Mouse (Mus musculus): ENCODE measurements around the gene Wnk2. TPM values are rescaled to one million over a fixed set of nuclear protein-coding genes. Genes with fewer than 3 reads are reported as not detected.

The Wnk2 gene
- 0.05 TPM for polyA plus RNA-seq (2017; shearing (Covaris generic))

DNA sequence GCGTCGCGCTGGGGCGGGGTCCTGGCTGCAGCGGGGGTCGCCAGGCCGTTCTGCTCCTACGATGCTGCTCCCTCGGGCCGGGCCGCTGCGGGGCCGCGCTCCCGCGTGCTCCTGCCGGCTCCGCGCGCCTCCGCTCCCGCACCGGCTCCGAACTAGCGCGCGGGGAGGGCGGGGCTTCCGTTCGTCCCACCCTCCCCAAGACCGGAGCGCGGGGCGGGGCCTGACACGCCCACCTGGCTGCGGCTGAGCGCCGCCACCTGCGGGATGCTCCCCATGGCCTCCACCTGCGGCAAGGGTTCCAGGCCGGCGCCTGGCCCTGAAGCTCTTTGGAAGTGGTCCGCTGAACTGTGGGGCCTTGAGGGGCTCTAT lies at the start of gene Wnk2:
Wnk2 (minus strand) TSS at position 157 of the 369 bp plus-strand sequence.

DNA sequence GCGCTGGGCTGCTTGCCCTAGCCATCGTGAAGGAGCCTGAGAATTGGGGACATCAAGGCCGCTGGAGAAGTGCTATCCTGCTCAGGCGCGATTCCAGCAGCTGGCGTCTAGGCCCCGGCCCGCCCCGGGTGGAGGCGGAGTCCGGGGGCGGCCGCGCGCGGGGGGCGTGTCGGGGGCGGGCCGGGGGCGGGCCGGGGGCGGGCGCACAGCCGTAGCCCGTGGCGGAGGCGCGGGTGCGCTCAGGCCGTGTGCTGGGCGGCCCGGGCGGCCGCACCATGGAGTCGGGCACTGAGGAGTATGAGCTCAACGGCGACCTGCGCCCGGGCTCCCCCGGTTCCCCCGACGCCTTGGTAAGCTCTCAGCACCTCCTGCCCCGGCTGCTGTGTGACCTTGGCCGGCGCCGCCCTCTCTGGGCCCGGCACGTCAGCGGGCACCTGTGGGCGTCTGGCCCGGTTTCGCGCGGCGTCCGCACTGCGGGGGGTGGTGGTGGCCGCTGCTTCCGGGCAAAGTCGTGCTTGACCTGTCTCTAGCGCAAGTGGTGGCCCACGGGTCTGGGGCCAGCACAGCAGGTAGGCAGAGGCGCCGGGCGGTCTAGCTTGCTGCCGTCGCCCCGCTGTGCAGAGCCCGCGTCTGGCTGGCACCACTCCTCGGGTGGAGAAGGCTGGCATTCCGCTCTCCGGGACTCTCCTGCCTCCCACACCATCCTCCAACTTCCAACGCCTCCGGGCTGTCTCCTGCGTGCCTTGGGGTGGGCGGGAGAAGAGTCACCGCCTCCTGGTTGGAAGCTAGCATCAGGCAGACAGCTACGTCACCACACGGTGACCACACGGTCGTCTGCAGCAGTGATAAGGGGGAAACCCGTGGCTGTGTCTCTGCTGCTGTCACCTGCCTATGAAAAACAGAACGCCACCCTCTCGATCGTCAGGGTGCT lies 39.7 kb upstream of the Wnk2 start, which contains the start of gene Ninj1:
Ninj1 (plus strand) TSS at position 198 of the 931 bp plus-strand sequence.

Other genes with a start within 250 kb of the Wnk2 start
- 79.7 TPM for gene Fam120a, start 180.0 kb downstream of the Wnk2 start, polyA plus RNA-seq (2017; shearing (Covaris generic))
- gene Ninj1, start 39.5 kb upstream of the Wnk2 start, polyA plus RNA-seq (2017; shearing (Covaris generic)) = 37.9 TPM
- gene Card19, start 68.0 kb upstream of the Wnk2 start, polyA plus RNA-seq (2017; shearing (Covaris generic)) = 55.7 TPM
- 36.0 TPM for gene Susd3, start 100.7 kb upstream of the Wnk2 start, polyA plus RNA-seq (2017; shearing (Covaris generic))
- gene Fgd3, start 172.3 kb upstream of the Wnk2 start, polyA plus RNA-seq (2017; shearing (Covaris generic)) = 20.2 TPM
- gene Bicd2, start 193.6 kb upstream of the Wnk2 start, polyA plus RNA-seq (2017; shearing (Covaris generic)) = 28.5 TPM